Mouse (Mus musculus): ENCODE measurements around the gene 5031439G07Rik. TPM values are rescaled to one million over a fixed set of nuclear protein-coding genes. Genes with fewer than 3 reads are reported as not detected.
"Not testable (repeated sequence)": the region's sequence is repeated elsewhere in the genome, so short reads cannot be mapped to it uniquely, and the experiment has no call there.

Gene 5031439G07Rik
- total RNA-seq (2021) = 10 to 100 TPM; 30.6 to 34.7 TPM
- long read RNA-seq, experiment 1, full-length matches to known transcripts = 15 of 25 reads
- long read RNA-seq, experiment 1, partial matches to known transcripts = 2 of 25 reads
- long read RNA-seq, experiment 1, other reads (novel, unspliced or antisense) = 8 of 25 reads
- long read RNA-seq, experiment 2, full-length matches to known transcripts = 5 of 7 reads
- long read RNA-seq, experiment 2, partial matches to known transcripts = 1 of 7 reads
- long read RNA-seq, experiment 2, other reads (novel, unspliced or antisense) = 1 of 7 reads

DNA sequence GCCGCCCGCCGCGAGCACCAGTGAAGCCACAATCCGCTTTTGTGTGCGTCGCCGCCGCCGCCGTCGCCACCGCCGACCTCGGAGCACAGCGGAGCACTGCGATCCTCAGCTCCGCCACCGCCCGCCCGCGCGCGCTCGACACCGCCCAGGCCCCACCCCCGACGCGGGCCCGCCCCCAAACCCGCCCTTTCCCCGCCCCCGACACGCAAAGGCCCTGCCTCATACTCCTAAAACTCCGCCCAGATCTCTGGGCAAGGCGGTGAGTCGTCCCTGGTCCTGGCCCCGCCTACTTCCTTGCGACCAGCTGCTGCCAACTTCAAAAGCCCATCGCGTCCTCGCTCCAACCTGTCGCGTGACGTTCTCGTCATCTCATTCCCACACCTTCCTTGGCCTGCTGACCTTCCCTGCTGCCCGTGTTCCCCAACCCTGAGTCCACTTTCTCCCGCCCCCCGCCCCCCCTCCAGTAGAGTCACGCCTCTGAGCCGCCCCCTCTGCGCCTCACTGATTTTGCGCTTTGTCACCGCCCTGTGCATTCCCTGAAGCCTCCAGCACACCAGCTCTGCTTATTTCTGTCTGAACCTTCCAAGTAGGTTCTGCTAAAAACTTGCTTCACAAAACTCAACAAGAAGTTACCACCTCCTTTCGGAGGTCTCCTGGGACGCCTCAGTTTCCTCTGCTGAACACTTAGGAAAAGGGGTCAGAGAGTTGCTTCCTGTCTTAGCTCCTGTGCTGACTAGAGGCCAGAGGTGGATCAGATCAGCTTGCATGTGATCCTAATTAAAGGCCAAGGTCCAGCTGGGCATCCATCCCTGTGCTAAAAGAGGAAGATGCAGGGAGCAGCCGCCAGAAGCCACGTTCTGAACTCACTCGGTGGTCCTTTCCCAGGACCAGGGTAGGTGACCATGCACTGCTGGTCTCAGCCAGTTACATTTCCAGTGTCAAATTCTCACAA, at the start of gene 5031439G07Rik:
Gene 5031439G07Rik (minus strand): TSS at position 678 of the 952 bp plus-strand sequence.
- DNase-seq = peak; percentile 93 to 97

DNA sequence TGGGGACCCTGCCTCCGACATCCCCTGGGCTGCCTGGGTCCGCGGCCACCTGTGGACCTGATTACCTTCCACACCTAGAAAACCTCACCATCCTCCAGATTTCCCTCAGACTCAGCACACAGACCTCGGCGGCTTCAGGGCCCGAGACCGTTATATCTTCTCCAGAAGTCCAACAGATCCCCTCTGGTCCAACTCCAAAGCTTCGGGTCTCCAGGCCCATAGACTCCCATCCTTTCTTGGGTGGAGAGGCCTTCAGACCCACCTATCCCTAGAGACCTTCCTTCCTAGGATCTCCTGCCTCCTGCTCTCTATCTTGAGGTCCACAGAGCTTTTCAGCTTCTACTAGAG, 49.0 kb upstream of the 5031439G07Rik start:
- DNase-seq = no peak

DNA sequence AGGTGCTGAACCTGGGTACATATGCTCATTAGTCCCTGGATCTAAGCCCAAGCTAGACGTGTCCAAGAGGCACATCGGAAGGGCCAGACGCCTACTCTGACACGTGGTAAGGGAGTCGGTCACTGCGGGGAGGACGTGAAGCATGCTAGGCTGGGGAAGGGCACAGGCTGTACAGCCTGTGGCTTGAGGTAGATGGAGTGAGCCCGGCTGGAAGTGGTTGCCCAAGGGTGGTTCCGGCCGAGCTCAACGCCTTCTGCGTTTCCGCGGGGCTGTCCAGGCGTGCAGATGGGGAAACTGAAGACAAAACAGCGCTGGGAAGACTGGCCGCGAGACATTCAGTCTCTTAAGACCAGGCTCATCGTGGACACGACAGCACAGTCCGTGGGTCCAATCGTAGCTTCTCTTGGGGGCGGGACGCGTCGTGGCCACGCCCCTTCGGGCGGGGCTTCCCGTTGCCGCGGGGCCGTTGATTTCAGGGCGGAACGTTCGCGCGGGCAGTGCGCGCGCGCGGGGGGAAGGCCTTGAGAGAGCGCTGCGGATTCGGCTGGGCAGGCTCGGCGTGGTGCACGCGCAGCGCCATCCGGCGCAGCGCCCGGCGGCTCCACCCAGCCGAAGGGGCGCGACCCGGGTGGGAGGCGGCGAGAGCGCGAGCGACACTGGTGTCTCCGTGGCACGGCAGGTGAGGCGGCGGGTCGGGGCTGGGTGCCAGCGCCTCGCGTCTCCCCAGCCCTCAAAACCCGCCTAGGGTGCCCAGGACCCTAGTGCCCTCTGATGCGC, 48.4 kb upstream of the 5031439G07Rik start:
- peak; percentile 98 to 99 for DNase-seq

DNA sequence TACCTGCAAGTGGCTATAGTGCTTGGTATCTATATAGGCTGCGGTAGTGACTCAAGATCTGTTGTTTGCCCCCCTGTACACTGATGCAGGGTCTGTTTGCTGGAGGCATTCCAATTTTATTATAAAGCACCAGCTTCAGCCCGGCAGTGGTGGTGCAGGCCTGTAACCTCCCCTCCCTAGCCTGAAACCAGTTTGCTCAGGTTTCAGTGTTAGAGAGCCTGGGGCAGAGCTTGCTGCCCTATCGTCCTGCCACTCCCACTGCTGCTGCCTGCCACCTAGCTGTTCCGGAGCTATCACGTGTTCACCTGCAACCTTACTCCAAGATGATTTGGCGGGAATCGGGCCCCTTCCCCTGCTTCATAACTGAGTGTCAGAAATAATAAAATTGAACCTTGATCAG, 45.6 kb upstream of the 5031439G07Rik start:
- DNase-seq = not testable (repeated sequence)

DNA sequence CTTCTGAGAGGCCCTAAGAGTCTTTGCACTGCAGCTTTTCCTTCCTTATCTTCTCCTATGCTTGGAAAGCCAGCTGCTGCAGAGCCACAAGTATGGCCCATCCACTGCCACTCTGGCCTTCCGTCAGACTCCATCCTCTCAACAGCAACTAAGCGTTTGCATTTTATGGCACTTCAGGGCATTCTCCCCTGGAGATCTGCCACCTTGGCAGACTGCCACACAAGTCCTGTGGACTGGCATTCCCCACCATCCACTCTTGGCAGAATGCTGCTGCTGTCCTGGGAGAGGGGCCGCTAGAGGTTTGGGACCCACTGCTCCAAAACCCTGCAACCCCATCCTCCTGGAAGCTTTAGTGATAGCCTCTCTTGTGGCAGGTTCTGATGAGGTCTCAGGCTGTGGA, 43.5 kb upstream of the 5031439G07Rik start:
- DNase-seq = no peak

DNA sequence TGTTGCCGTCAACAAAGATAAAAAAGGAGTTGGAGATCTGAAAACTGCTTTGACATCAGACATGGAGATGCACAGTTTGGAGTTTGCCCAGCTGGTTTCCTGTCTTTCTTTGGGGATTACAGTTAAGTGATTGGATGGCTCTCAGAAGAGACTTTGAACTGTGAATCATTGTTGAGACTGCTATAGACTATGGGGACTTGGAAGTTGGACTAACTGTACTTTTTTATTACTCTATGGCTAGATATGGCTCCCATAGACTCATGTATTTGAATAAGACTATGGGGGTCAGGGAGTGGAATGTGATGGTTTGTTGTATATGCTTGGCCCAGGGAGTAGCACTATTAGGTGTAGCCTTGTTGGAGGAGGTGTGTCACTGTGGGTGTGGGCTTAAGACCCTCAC, 42.3 kb upstream of the 5031439G07Rik start:
- DNase-seq = peak in 1 of 2 experiments; percentile 21

DNA sequence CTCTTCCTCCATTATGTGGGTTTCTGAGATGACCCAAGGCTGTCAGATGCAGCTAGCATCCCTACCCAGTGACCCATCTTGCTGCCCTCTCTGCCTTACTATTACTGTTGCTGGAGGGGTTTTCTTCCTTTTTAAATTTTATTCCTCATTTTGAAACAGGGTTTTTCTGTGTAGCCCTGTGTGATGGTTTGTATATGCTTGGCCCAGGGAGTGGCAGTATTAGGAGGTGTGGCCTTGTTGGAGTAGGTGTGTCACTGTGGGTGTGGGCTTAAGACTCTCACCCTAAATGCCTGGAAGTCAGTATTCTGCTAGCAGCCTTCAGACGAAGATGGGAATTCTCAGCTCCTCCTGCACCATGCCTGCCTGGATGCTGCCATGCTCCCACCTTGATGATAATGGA, 40.3 kb upstream of the 5031439G07Rik start, which contains the start of gene Fam118a:
Gene Fam118a (plus strand): TSS at position 301 of the 400 bp plus-strand sequence.
- not testable (repeated sequence) for DNase-seq

DNA sequence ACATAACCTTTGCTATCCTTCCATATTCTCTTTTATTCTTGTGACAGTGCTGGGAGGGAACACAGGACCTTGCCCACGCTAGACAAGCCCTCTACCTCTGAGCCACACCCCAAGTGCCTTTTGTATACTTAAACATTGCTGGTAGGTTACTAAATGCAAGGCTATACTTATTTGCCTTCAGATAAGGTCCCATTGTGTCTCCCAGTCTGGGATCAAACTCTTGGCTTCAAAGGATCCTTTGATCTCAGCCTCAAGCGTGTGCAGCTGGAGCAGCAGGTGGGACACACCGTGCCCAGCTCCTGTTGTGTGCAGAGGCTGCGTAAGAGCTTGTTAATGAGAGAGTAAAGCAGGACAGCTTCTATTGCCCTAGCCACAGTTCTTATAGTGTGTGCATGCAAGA, 39.4 kb upstream of the 5031439G07Rik start:
- DNase-seq = no peak

DNA sequence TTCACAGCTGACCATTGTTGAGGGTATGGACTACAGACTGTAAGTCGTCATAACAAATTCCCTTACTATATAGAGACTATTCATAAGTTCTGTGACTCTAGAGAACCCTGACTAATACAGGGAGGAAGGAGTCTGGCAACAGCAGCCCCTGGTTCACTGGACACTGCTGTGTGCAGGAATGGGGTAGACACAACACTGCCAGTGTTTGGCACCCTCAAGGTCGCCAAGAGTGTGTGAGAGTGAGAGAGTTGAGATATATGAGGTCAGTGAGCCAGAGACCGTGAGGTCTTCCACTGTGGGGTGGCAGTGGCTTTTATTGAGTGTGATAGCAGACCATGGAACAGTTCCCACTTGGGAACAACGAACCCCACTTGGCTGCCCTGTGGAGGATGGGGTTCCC, 37.8 kb upstream of the 5031439G07Rik start:
- no peak for DNase-seq

DNA sequence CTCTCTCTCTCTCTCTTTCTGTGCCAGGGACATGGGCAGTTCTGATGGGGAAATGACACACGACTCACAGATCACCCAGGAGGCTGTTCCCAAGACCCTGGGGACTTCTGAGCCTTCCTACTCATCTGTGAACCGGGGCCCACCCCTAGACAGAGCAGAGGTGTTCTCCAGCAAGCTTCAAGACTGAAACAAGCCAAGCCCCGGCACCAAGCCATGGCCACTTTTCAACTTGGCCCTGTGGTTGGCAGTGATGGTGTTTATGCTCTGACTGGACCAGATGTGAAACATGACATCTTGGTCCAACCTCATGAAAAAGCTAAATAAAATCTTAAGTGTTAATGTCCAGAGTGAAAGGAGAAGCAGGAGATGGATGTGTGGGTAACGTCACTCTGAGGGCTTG, 33.9 kb upstream of the 5031439G07Rik start:
- no peak for DNase-seq

DNA sequence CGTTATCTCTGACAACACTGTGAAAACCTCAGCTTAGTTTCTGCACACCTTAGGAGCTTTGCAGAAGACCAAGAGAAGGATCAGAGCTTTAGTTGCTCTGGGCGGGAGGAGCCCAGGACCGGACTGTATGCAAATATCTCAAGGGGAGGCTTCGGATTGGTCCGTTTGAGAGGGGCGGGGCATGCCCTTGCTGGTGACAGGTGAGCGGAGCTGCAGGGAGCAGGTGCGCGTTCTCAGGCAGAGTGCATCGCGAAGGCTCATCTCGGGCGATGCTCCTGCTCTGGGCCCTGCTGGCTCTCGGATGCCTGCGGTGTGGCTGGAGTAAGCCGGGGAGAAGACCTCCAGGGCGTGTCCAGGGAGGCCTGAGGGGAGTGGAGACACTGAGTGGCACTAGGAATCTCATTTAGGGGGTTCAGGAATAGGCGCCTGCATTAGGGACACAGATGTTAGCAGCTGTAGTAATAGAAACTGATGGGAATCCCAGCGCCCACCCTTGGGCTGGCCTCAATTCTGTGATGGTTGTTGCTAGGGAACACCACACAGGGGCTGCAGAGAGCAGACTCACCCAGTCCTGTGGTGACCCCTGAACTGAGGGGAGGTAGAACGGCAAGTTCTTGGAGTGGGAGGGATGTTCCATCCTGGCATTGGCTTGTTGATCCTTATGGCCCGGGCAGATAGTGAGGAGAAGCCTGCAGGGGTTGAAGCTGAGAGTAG, 28.8 kb upstream of the 5031439G07Rik start, which contains the start of gene Upk3a:
Gene Upk3a (plus strand): TSS at position 191 of the 714 bp plus-strand sequence.
- no peak for DNase-seq

DNA sequence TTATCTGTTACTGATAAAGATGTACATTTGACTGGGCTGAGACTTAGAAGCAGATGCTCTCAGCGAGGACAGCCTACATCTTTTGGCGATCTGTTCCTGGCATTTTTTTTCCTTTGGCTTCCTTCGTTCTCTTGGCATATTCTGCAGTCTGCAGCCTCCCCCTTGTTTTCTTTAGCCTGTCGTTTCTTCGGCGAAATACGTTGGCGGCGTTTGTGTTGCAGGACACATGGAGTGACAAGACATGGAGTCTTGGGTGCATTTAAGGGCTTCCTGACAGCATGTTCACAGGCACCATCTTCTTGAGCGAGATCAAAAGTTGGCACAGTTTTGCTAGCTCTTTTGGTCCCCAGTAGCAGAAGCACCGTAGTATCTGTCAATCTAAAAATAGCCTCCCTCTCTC, 27.4 kb upstream of the 5031439G07Rik start:
- no peak for DNase-seq

DNA sequence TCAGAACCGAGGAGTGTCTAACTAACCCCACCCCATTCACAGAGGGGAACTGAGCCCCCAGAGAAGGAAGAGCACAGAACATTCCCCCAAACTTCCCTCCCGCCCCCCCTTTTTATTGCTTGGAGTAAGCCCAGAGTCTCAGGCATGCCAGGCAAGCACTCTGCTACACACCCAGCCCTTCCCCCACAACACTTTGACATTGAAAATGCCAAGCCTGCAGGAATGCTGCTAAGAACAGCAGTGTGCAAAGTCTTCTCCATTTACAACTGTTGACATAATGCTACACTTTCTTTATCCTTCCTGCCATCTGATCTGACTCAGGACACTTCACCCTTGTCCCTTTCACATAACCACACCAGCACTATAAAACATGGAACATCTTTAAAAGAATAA, 24.3 kb upstream of the 5031439G07Rik start:
- DNase-seq = peak in 1 of 2 experiments; percentile 45

DNA sequence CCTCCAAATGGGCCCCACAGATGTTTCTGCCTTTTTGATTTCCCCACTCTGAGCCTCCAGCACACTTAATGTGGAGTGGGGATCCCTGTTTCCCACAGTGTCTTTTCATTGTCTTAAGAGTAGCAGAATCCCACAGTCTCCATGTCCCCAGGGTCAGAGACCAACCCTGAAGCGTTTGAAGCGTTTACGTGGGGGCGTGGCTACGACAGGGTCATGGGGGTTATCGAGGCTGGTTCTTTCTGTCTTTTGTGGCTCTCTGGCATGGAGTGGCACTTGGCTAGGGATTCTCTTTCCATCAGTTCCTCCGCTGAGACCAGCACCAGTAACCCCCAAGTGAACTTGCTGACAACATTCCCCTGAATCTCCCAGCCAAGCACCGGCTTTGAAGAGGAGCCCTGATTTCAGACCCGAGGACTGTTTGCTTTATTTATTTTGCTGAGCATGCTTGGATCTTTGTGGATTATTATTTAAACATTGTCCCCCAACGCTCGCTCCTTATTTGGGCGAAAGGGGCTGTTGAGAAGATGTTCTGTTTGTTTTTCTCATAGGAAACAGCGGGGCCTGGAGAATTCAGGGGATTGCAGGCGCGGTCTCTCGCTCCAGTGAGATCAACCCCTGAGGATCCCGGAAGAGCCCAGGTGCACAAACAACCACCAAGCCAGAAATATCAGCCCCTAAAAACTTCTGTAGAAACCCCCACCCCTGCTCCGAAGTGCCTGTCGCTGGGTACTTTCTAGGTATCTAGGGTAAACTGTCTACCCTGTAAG, 23.7 kb upstream of the 5031439G07Rik start:
- DNase-seq = no peak

DNA sequence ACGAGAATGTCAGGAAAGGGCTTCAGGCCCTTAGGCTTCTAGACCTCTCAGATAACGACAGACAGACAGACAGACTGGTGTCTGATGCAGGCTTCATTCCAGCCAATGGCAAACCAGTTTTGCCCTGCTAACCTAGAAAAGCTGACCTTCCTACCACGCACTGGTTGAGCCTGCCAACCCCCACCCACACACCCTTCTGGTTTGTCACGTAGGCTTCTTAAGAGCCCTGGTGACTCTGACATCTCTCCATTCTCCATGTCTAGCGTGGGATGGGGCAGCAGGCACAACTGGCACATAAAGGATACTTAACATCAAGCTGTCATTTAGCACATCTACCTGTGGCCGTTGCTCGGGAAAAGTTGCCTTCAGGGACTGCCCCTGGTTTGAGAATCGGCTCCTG, 21.3 kb upstream of the 5031439G07Rik start:
- DNase-seq = no peak

DNA sequence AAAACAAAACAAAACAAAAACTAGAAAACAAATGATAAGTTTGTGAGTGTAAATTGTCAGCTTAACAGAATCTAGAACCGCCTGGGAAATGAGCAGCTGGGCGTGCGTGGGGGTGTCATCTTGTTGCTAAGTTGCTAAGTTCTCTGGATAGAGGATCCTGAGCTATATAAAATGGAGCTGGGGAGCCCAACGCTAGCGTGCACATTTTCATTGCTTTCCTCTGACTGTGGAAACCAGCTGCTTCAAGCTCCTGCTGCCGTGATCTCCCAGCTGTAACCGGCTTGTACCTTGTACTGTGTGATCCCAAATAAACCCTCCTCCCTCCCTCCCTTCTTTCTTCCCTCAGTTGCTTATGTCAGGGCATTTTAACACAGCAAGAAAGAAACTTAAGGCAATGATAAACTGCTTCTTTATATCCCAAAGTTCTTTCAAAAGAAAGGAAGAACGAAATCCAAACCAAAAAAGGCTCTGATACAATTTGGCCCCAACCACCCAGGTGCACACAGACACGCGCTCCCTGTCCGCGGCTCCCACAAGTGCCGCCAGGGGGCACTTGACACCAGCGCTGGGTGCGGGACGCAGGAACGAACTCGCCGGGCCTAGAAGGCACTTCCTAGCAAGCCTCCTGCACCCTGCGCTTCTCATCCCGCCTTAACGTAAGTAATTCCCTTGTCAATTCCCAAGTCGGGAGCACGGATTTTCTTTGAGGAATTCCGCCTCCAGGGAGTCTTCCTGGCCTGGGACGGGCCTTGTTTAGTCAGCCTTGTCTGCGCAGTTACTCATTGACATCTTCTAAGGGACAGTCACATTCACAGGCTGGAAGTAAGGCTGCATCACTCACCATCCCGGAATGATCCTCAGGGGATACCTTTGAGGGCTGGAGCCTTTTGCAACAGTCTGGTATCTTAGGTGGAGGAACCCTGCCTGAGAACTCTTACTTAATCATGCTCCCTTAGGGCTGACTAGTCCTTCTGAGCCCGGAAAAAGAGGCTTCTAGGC, 12.9 kb upstream of the 5031439G07Rik start:
- peak; percentile 78 to 89 for DNase-seq

DNA sequence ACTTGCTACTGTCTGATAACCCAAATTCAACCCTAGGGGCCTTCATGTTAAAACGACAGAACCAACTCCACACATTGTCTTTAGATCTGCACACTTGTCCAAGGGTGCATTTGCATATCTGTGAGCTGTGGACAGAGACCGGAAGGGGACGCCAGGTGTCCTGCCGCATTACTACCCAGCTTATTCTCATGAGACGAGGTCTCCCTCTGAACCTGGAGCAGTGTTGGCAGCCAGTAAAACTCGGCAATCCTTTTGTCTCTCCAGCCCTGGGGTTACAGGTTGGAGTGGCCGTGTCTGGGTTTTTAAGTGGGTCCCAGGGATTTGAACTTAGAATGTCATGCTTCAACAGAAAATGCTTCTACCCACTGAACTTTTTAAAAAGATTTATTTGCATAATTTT, 11.6 kb upstream of the 5031439G07Rik start:
- no peak for DNase-seq

DNA sequence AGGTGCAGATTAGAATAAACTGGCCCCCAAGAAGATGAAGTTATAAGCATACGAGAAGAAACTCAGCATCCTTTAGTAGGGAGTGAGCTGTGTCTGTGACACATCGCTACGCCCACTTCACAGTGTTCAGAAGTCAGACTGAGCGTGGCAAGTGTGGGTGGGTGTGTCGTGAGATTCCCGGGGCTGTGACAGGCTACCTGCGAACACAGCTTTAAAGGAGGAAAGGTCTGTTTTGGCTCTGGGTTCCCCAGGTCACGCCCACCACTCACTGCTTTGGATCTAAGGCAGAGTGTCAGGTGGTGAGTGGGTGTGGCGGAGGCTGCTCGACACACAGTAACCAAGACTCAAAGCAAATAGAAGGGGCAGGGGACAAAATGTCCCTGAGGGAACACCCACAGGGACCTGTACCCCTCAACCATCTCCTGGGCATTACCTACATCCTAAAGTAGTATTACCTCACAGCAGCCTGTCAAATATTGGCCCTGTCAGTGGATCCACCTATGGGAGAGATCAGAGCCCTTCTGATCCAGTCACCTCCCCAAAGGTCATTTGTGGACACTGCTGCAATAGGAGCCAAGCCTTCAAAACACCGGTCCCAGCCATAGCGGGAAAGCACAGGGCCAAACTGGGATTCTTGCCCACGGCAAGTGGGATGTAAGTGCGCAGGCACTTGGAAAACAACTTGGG, 9.6 kb upstream of the 5031439G07Rik start:
- DNase-seq = no peak

DNA sequence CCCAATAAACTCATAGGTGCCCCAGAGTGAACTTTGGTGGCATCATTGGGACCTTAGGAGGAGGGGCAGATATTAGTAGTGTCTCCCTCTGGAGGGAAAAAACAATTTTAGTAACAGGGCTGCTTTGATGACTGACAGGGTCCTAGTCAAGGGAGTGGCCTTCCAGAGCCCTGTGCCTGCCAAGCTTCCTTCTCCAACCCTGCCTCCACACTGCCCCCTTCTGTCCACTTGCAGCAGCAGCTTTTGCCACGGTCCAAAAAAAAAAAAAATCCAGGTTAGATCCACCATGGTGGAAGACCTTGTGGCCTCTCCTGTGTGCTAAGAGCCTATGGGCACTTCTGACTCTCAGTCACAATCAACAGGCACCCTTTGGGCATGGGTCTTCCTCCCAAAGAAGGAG, 7.6 kb upstream of the 5031439G07Rik start:
- peak; percentile 72 to 81 for DNase-seq
